In genomic region chr13:4133070-4133469, GRCm38 (mm10) we compare ENCODE assay signal across 11 mouse cellular contexts. TPM values are rescaled to one million over a fixed set of nuclear protein-coding genes. Genes with fewer than 3 reads are reported as not detected.
A peak's percentile ranks its signal among the peaks of the same experiment; 100 is the strongest.
DNase-seq lines count a peak whose midpoint lies in the region; ATAC-seq and TF ChIP-seq lines count a peak whose summit lies in the region.
"Had no signal": no experiment of that assay in that cellular context is flagged by ENCODE, and none has a peak within 500 bp of the region (broad histone marks: within the 10 kb centered on the region; RNA-seq: fewer than 3 reads in every experiment).

No protein-coding gene starts in this region.

- no peak for DNase-seq in kidney, postnatal 0 days (ENCODE audit: low spot score)
- DNase-seq in CD4-positive helper T cell, adult 2 months (ENCODE audit: low read depth, low spot score): peak; percentile 4
- no peak for DNase-seq in ES-E14 (ENCODE audit: low read depth, low spot score)
- peak; percentile 40 for DNase-seq in kidney, postnatal 10 days
- no peak for DNase-seq in spleen, postnatal 14 days (ENCODE audit: low spot score in 2 of 2)
- DNase-seq in gastrocnemius, adult 8-10 months (ENCODE audit: low spot score in 2 of 2): no peak
- DNase-seq: gastrocnemius, postnatal 25 days had no signal

- in situ Hi-C loops in ES-E14 (cut with MboI; ENCODE audit: low sequenced_read_pairs in 2 of 2, unreplicated experiment in 2 of 2): loop anchor here in 1 of 2 experiments (10.0 kb wide), 1 partner anchor 152 kb away; no protein-coding TSS in a partner anchor

- H3K4me2 ChIP-seq in kidney, postnatal 0 days (ENCODE audit: low read length): no peak overlapping the region
- H3K4me2 ChIP-seq in kidney, embryonic 15.5 days: no peak overlapping the region
- no peak overlapping the region for H3K4me2 ChIP-seq in hindbrain, embryonic 13.5 days

- no peak overlapping the region for H3K4me3 ChIP-seq in kidney, postnatal 0 days (replicated peaks; ENCODE audit: low read depth, low read length)
- no peak overlapping the region for H3K4me3 ChIP-seq in kidney, embryonic 15.5 days (replicated peaks)
- no peak overlapping the region for H3K4me3 ChIP-seq in ES-E14 (ENCODE audit: insufficient read depth in 1 of 2, low read depth in 1 of 2, low read length in 2 of 2, poor library complexity in 1 of 2, severe bottlenecking in 1 of 2)
- no peak overlapping the region for H3K4me3 ChIP-seq in hindbrain, embryonic 13.5 days
- H3K4me3 ChIP-seq: limb, embryonic 10.5 days had no signal

- H3K9me3 ChIP-seq in kidney, postnatal 0 days (replicated peaks; ENCODE audit: low read length): no peaks in the 10 kb centered on the region
- H3K9me3 ChIP-seq in kidney, embryonic 15.5 days (replicated peaks): no peaks in the 10 kb centered on the region
- no peaks in the 10 kb centered on the region for H3K9me3 ChIP-seq in ES-E14 (ENCODE audit: control insufficient read depth, insufficient read depth, low read depth, low read length)
- H3K9me3 ChIP-seq in hindbrain, embryonic 13.5 days: no peaks in the 10 kb centered on the region
- H3K9me3 ChIP-seq: limb, embryonic 10.5 days had no signal

- H3K36me3 ChIP-seq in kidney, postnatal 0 days (ENCODE audit: insufficient read depth, low read length): no peaks in the 10 kb centered on the region
- no peaks in the 10 kb centered on the region for H3K36me3 ChIP-seq in kidney, embryonic 15.5 days
- H3K36me3 ChIP-seq in ES-E14 (ENCODE audit: control insufficient read depth, insufficient read depth, low read length, poor library complexity, severe bottlenecking): no peaks in the 10 kb centered on the region
- H3K36me3 ChIP-seq in hindbrain, embryonic 13.5 days: no peaks in the 10 kb centered on the region
- H3K36me3 ChIP-seq: limb, embryonic 10.5 days had no signal

- H3K27ac ChIP-seq in kidney, postnatal 0 days: no peak overlapping the region
- no peak overlapping the region for H3K27ac ChIP-seq in kidney, embryonic 15.5 days
- H3K27ac ChIP-seq in ES-E14 (ENCODE audit: insufficient read depth, low read depth, low read length, poor library complexity, severe bottlenecking): no peak overlapping the region
- no peak overlapping the region for H3K27ac ChIP-seq in hindbrain, embryonic 13.5 days
- H3K27ac ChIP-seq: limb, embryonic 10.5 days had no signal

- TF ChIP-seq CTCF in kidney, postnatal 0 days (IDR thresholded peaks at IDR 0.05; ENCODE audit: low read depth): peak; percentile 58

- no peak overlapping the region for H3K9ac ChIP-seq in kidney, postnatal 0 days (ENCODE audit: low read depth, low read length)
- H3K9ac ChIP-seq in kidney, embryonic 15.5 days: no peak overlapping the region
- H3K9ac ChIP-seq in ES-E14 (ENCODE audit: insufficient read depth, low read depth, low read length, poor library complexity, severe bottlenecking): no peak overlapping the region
- no peak overlapping the region for H3K9ac ChIP-seq in hindbrain, embryonic 13.5 days

- 40% methylated on average over 2 of the region's 2 CpGs for WGBS in kidney, postnatal 0 days
- 34% methylated on average over 2 of the region's 2 CpGs for WGBS in kidney, embryonic 15.5 days
- WGBS in hindbrain, embryonic 13.5 days: 43% methylated on average over 2 of the region's 2 CpGs

- no peaks in the 10 kb centered on the region for H3K27me3 ChIP-seq in kidney, postnatal 0 days (ENCODE audit: insufficient read depth, low read length)
- no peaks in the 10 kb centered on the region for H3K27me3 ChIP-seq in kidney, embryonic 15.5 days
- H3K27me3 ChIP-seq in hindbrain, embryonic 13.5 days: no peaks in the 10 kb centered on the region

- no peaks in the 10 kb centered on the region for H3K4me1 ChIP-seq in kidney, postnatal 0 days (replicated peaks; ENCODE audit: insufficient read depth, low read length)
- H3K4me1 ChIP-seq in kidney, embryonic 15.5 days: no peaks in the 10 kb centered on the region
- H3K4me1 ChIP-seq in ES-E14 (ENCODE audit: control insufficient read depth in 2 of 2, insufficient read depth in 2 of 2, low read length in 2 of 2, poor library complexity in 1 of 2): no peaks in the 10 kb centered on the region
- no peaks in the 10 kb centered on the region for H3K4me1 ChIP-seq in hindbrain, embryonic 13.5 days (replicated peaks)
- H3K4me1 ChIP-seq: limb, embryonic 10.5 days had no signal

- no peak for ATAC-seq in kidney, postnatal 0 days (replicated peaks; ENCODE audit: low FRiP score, low read depth)
- ATAC-seq in kidney, embryonic 15.5 days (replicated peaks; ENCODE audit: low FRiP score): no peak
- ATAC-seq in hindbrain, embryonic 13.5 days (ENCODE audit: low FRiP score): no peak

TF ChIP-seq in ES-E14, 5 proteins besides CTCF, POLR2A, EP300 and RAD21:
- peak; percentile 75 for TF ChIP-seq ZC3H11A (IDR thresholded peaks at IDR 0.05; ENCODE audit: borderline replicate concordance, low read depth, low read length)
- TF ChIP-seq HCFC1 (IDR thresholded peaks at IDR 0.05; ENCODE audit: borderline replicate concordance, insufficient read depth, low read length): no peak

RNA-seq across cellular contexts. Expression of gene Akr1c18, which starts 17.4 kb away (rescaled TPM):
- 3.8 and 4.1 TPM in 2 replicates for polyA plus RNA-seq in kidney, postnatal 0 days (2015; fragmentation: Nextera tagmentation; extraction: Ambion mirVana)
- polyA plus RNA-seq in kidney, embryonic 15.5 days (2015; fragmentation: Nextera tagmentation; extraction: Ambion mirVana): 1.7 and 2.9 TPM in 2 replicates
- total RNA-seq in ES-E14 (2012; rRNA removed): 1.1 TPM in 1 of 2 replicates, not detected in the other
- not detected in 2 replicates for polyA plus RNA-seq in hindbrain, embryonic 13.5 days (2015; fragmentation: Nextera tagmentation; extraction: Ambion mirVana)
- total RNA-seq in gastrocnemius, adult 8-10 months (2022): under 1 TPM in 1 of 4 experiments, not detected in 3; 0.22 TPM
- polyA plus RNA-seq: limb, embryonic 10.5 days; neural tube, embryonic 11.5 days had no signal

RNA-seq across cellular contexts. Expression of gene Akr1c13, which starts 57.9 kb away (rescaled TPM):
- 10.1 and 11.6 TPM in 2 replicates for polyA plus RNA-seq in kidney, postnatal 0 days (2015; fragmentation: Nextera tagmentation; extraction: Ambion mirVana)
- 5.9 and 6.5 TPM in 2 replicates for polyA plus RNA-seq in kidney, embryonic 15.5 days (2015; fragmentation: Nextera tagmentation; extraction: Ambion mirVana)
- 0.74 and 2.2 TPM in 2 replicates for total RNA-seq in ES-E14 (2012; rRNA removed)
- polyA plus RNA-seq in hindbrain, embryonic 13.5 days (2015; fragmentation: Nextera tagmentation; extraction: Ambion mirVana): 5.6 and 6.0 TPM in 2 replicates
- under 1 TPM in 2 of 4 experiments, not detected in 2; 0.43 to 0.46 TPM for total RNA-seq in gastrocnemius, adult 8-10 months (2022)

Comparison
In these comparisons a context has a peak if more than half of its experiments do, and no peak if none do; other contexts are left out.
1. DNase-seq: peak in CD4-positive helper T cell, adult 2 months (single experiment) and kidney, postnatal 10 days (single experiment); none in kidney, postnatal 0 days (single experiment), ES-E14 (single experiment), spleen, postnatal 14 days (0 of 2) and gastrocnemius, adult 8-10 months (0 of 2).